Mouse (Mus musculus) layer of hippocampus, adult 2 months (tissue): ENCODE measurements at regions not wholly inside any gene's neighbourhood (a gene's known extent, or its start where the extent isn't known, plus 50 kb on each side); places are given as distances from the start of the nearest gene placed in this dataset.

Experiments
- DNase-seq, 2 experiments: peaks; one replicate each; pipeline ENCODE4 v3.0.0; 2022; ENCODE audit warnings: low spot score in 2 of 2
- H3K27ac ChIP-seq: fragments of 200-600 bp; 2 replicates; pipeline ENCODE4 v1.8.1; 2022
- H3K4me3 ChIP-seq: fragments of 200-600 bp; 2 replicates; pipeline ENCODE4 v1.8.1; 2022; ENCODE audit warnings: mild to moderate bottlenecking
- CTCF ChIP-seq: fragments of 200-600 bp; conservative IDR thresholded peaks from 2 replicates; pipeline ENCODE4 v1.8.1; 2022; ENCODE audit warnings: antibody characterized with exemption, mild to moderate bottlenecking, moderate library complexity

- no peak overlapping the region for H3K27ac ChIP-seq
- DNase-seq, result no peak
- no peak for TF ChIP-seq CTCF
- no peak overlapping the region for H3K4me3 ChIP-seq
These were observed 432.5 kb downstream of the Epha4 start for GRCm38 (mm10) chr1:77082410-77082809.

DNA sequence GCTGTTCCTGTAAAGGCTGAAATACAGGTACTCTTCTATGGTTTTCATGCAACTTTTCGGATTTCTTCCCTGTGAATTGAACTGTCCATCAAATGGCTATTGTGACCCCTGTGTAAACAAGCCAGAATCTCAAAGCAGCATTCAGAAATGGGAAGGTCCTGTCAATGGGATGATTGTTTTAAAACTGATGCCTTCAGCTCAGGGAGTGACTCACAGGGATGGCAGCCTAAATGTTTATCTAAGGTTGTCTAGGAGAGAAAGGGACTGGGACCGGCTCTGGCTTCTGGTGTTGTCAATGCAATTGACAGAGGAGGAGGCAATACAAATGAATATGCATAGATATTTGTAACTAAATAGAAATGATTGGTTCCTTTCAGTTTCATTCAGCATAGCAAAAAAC is 421.3 kb downstream of the Epha4 start:
- DNase-seq, result no peak
- peak overlapping the region; percentile 46 for H3K27ac ChIP-seq
- TF ChIP-seq CTCF, result no peak
- no peak overlapping the region for H3K4me3 ChIP-seq

DNA sequence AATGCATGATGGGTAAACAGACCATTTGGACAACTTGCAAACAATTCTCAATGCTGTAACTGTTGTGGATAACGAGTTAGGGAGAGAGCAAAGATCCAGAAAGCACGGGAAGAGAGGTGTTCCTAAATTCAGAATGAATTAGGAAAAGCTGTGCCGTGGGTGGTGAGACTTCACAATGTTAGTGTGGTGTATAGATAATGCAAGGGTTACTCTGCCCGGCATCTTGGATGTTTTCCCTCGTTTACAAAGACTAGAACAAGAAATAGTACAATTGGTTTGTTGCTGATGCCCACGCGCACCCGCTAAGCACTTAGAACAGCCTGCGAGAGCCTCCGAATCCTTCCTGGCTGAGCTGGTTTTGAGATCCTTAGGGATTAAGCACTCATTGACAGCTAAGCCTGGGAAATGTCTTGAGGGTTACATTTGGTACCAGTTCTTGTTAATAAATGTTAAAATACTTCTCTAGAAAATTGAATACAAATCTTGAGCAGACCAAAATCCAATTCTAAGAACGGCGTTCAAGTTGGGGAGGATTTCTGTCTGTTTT is 413.1 kb downstream of the Epha4 start:
- Histone ChIP-seq H3K27ac (peak overlapping the region; percentile 51), H3K4me3 (peak overlapping the region; percentile 2; the same call in 1 of the 2 replicates)
- TF ChIP-seq CTCF, result no peak
- no peak for DNase-seq

GRCm38 (mm10) chr1:77102421-77103133 is 412.3 kb downstream of the Epha4 start:
- Histone ChIP-seq H3K27ac (peak overlapping the region; percentile 51; the same call in 1 of the 2 replicates), H3K4me3 (peak overlapping the region; percentile 17)
- no peak for TF ChIP-seq CTCF
- no peak for DNase-seq

DNA sequence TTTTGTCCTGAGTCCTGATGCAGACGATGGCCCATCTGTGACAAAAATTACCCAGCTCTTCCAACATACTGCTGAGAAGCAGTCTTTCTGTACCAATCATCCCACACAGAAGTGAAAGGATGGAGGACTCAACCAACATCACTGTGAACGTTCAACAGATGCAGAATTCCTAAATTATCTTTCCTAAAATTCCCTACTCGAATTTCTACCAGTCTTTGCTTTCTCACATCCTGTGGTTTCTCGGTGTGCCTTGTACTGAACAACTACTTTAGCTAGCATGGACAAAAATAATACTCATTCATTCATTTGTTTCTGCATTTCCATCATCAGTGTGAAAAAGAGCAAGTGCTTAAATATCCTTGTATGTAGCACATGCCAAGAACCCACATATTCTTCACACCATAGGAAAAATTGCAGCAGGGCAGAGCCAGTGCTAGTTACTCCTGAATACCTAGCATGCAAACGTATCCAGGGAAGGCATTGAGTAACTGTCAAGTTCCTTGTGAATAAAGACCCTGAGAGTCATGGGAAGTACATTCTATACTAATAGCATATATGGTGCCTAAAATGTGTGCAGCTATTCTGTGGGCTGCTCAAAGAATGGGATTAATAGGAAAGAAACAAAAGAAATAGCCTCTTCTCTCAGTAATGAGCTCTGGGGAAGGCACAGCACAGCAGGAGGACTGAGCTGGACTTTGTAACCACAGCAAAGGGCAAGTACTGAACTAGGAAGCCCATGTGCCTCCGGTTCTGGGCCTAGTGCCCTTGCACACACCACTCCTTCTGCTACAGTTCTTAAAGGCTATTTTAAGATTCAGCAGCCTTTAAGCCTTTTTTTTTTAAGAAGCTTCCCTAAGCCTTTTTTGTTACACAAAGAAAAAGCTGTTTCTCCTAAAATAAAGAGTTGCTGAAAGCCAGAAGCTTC is 404.8 kb downstream of the Epha4 start:
- DNase-seq, result no peak
- H3K27ac ChIP-seq, result peak overlapping the region; percentile 70
- no peak overlapping the region for H3K4me3 ChIP-seq
- no peak for TF ChIP-seq CTCF

DNA sequence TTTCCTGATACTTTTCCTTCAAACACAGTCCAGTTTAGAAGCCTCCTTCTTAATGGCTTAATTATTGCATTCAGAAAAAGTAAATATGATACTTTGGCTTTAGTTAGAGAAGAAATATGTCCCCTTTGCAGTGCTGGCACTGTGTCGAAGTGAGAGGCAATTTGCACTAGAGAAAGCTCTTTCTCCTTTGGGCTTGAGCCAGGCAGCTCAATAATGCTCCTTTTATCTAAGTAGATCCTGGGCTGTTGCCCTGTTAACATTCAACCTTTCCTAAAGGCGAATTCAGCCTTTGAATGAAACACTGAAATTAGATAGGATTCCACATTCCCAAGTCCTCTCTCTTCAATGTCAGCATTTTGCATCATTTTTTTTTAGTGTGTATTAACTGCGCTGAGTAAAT is 386.5 kb downstream of the Epha4 start:
- Histone ChIP-seq H3K4me3 (no peak overlapping the region), H3K27ac (no peak overlapping the region)
- TF ChIP-seq CTCF, result no peak
- no peak for DNase-seq

DNA sequence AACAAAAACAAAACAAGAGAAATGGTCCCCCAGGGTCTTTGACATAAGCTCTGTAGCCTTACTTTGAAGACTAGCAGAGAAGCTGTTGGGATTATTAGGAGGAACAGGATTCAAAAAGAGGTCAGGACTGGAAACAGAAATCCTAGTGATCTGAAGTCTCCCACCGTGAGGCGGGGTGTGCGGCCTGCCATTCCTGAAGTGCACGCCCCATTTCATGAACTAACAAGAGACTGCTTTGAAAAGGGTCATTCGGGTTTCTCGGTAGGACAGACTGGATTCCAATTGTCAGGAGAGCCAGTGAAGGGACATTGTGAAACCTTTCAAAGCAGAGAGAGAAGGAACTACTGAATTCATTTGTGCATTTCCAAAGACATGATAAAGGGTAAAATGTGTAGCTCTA is 377.2 kb downstream of the Epha4 start:
- Histone ChIP-seq H3K27ac (no peak overlapping the region), H3K4me3 (no peak overlapping the region)
- no peak for TF ChIP-seq CTCF
- no peak for DNase-seq

DNA sequence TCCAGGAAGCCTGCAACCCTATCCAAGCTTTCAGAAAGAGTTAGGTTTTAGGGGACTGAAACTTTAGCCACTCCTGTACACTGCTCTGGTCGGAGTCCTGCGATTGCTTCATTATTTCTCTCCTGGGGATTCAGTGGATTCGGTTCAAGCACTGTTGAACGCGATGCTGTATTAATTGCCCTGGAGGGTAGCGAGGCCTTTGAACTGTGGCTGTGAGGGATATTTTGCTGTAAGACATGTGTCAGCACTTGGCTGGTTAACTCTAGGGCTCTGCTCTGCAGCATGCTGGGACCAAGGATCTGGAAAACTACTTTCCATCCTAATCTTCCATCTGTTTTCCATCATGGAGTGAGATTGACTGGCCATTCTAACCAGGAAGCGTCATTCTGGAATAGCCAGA is 374.0 kb downstream of the Epha4 start:
- TF ChIP-seq CTCF, result no peak
- Histone ChIP-seq H3K4me3 (no peak overlapping the region), H3K27ac (no peak overlapping the region)
- no peak for DNase-seq

GRCm38 (mm10) chr1:77148052-77148451 is 366.8 kb downstream of the Epha4 start:
- TF ChIP-seq CTCF, result no peak
- Histone ChIP-seq H3K4me3 (no peak overlapping the region), H3K27ac (no peak overlapping the region)
- no peak for DNase-seq

DNA sequence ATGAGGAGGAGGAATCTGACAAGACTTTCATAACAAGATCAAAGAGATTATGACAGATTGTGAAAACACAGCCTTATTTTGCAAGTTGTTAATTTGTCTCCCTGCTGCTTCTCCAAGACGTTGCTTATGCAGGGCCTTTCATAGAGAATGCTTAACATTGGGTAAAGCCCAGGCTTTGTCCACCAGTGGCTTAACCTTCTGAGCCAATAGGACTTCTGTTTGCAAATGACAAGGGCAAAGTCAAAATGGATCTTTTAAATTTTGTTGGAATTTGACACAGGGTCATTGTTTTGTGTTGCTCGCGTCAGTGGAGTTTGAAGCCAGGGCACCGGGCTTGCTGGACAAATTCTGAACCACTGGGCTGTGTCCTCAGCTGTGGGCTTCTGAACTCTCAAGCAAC is 346.6 kb downstream of the Epha4 start:
- TF ChIP-seq CTCF, result no peak
- Histone ChIP-seq H3K27ac (no peak overlapping the region), H3K4me3 (no peak overlapping the region)
- DNase-seq, result no peak

GRCm38 (mm10) chr1:77172463-77172862 is 342.4 kb downstream of the Epha4 start:
- H3K27ac ChIP-seq, result no peak overlapping the region
- TF ChIP-seq CTCF, result no peak
- no peak for DNase-seq
- no peak overlapping the region for H3K4me3 ChIP-seq

- H3K4me3 ChIP-seq, result no peak overlapping the region
- TF ChIP-seq CTCF, result no peak
- no peak for DNase-seq
- H3K27ac ChIP-seq, result no peak overlapping the region
These were observed 340.1 kb downstream of the Epha4 start for GRCm38 (mm10) chr1:77174801-77175200.

GRCm38 (mm10) chr1:77175214-77175613 is 339.7 kb downstream of the Epha4 start:
- TF ChIP-seq CTCF, result no peak
- Histone ChIP-seq H3K27ac (no peak overlapping the region), H3K4me3 (no peak overlapping the region)
- peak; percentile 5 to 15 for DNase-seq
